Mouse (Mus musculus): Measurements from ENCODE around the gene Oaz1.
"Not testable (repeated sequence)": the region's sequence is repeated elsewhere in the genome, so short reads cannot be mapped to it uniquely, and the experiment has no call there.

Oaz1 gene

GRCm38 (mm10) chr10:80822528-80822927 is 3.9 kb upstream of the Oaz1 start:
- DNase-seq (ENCODE audit: low read depth, low spot score): no peak

- no peak for DNase-seq (ENCODE audit: low read depth, low spot score)
These were observed 3.1 kb upstream of the Oaz1 start for GRCm38 (mm10) chr10:80823316-80823715.

- no peak for DNase-seq (ENCODE audit: low read depth, low spot score)
These were observed 2.4 kb upstream of the Oaz1 start for GRCm38 (mm10) chr10:80823847-80824643.

- no peak for DNase-seq (ENCODE audit: low read depth, low spot score)
These were observed 1.6 kb upstream of the Oaz1 start for GRCm38 (mm10) chr10:80824827-80825226.

- DNase-seq (ENCODE audit: low read depth, low spot score): no peak
These were observed 810 bp downstream of the Oaz1 start for GRCm38 (mm10) chr10:80827063-80827869.

GRCm38 (mm10) chr10:80827870-80828420 is 1.5 kb downstream of the Oaz1 start:
- DNase-seq (ENCODE audit: low read depth, low spot score): no peak

- not testable (repeated sequence) for DNase-seq (ENCODE audit: low read depth, low spot score)
These were observed 2.1 kb downstream of the Oaz1 start for GRCm38 (mm10) chr10:80828587-80828986.

GRCm38 (mm10) chr10:80829359-80830278 is 3.2 kb downstream of the Oaz1 start:
- DNase-seq (ENCODE audit: low read depth, low spot score): no peak

- DNase-seq (ENCODE audit: low read depth, low spot score): peak; percentile 72
These were observed 4.7 kb downstream of the Oaz1 start for GRCm38 (mm10) chr10:80831136-80831535.

GRCm38 (mm10) chr10:80832818-80833217 is 6.4 kb downstream of the Oaz1 start:
- no peak for DNase-seq (ENCODE audit: low read depth, low spot score)

- no peak for DNase-seq (ENCODE audit: low read depth, low spot score)
These were observed 9.2 kb downstream of the Oaz1 start for GRCm38 (mm10) chr10:80835617-80836016.

- DNase-seq (ENCODE audit: low read depth, low spot score): no peak
These were observed 10.5 kb downstream of the Oaz1 start for GRCm38 (mm10) chr10:80836949-80837379.

- DNase-seq (ENCODE audit: low read depth, low spot score): no peak
These were observed 11.4 kb downstream of the Oaz1 start for GRCm38 (mm10) chr10:80837827-80838226.

- no peak for DNase-seq (ENCODE audit: low read depth, low spot score)
These were observed 12.0 kb downstream of the Oaz1 start for GRCm38 (mm10) chr10:80838346-80838912.

- DNase-seq (ENCODE audit: low read depth, low spot score): no peak
These were observed 13.4 kb downstream of the Oaz1 start for GRCm38 (mm10) chr10:80839848-80840247.

GRCm38 (mm10) chr10:80841685-80842084 is 15.2 kb downstream of the Oaz1 start:
- no peak for DNase-seq (ENCODE audit: low read depth, low spot score)

- no peak for DNase-seq (ENCODE audit: low read depth, low spot score)
These were observed 15.9 kb downstream of the Oaz1 start for GRCm38 (mm10) chr10:80842334-80842733.

- DNase-seq (ENCODE audit: low read depth, low spot score): no peak
These were observed 16.9 kb downstream of the Oaz1 start for GRCm38 (mm10) chr10:80843087-80843930.

- no peak for DNase-seq (ENCODE audit: low read depth, low spot score)
These were observed 17.6 kb downstream of the Oaz1 start, which contains the start of gene Lingo3 for GRCm38 (mm10) chr10:80843931-80844547. Lingo3 (minus strand) TSS chr10:80844039.

Data from forelimb bud, embryonic 11.5 days (tissue).